Mouse (Mus musculus): ENCODE data around the gene Mpp3.

DNA sequence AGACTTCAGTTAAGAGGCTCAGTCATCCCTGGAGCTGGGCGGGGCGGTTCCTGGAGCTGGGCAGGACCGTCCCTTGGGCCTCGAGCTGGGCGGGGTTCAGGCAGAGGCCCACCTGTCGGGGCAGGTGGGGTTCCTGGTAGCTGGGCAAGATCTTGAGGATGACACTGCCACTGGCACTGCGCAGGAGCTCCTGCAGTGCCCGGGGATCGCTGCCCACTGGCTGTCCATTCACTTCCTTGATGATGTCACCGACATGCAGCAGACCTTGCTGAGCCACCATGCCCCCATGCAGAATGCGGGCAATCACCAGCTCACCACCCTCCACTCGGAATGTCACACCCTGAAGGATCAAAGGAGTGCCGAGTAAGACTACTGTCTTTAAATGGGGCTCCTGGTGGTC lies 34.8 kb upstream of the Mpp3 start:
- TF ChIP-seq CTCF (IDR thresholded peaks at IDR 0.05; ENCODE audit: low read depth), result no peak
- no peak for TF ChIP-seq EP300 (optimal IDR thresholded peaks at IDR 0.05)

All from stomach, postnatal 0 days (tissue).